In genomic region chr2:170175661-170176150, GRCm38 (mm10) we compare ENCODE assay signal across 8 mouse cellular contexts. TPM values are rescaled to one million over a fixed set of nuclear protein-coding genes. Genes with fewer than 3 reads are reported as not detected.
DNase-seq lines count a peak whose midpoint lies in the region; ATAC-seq and TF ChIP-seq lines count a peak whose summit lies in the region.
"Had no signal": no experiment of that assay in that cellular context is flagged by ENCODE, and none has a peak within 500 bp of the region (broad histone marks: within the 10 kb centered on the region; RNA-seq: fewer than 3 reads in every experiment).

No protein-coding gene starts in this region.

- no peak overlapping the region for H3K4me2 ChIP-seq in intestine, embryonic 14.5 days (ENCODE audit: low read length)
- H3K4me2 ChIP-seq in intestine, postnatal 0 days (replicated peaks; ENCODE audit: low read depth) = no peak overlapping the region
- peak overlapping the region; percentile 16 for H3K4me2 ChIP-seq in liver, embryonic 11.5 days

- no peak for TF ChIP-seq CTCF in intestine, postnatal 0 days (IDR thresholded peaks at IDR 0.05; ENCODE audit: low read depth)

- no peak for DNase-seq in intestine, embryonic 14.5 days (ENCODE audit: low spot score)
- DNase-seq in CD4-positive helper T cell, adult 2 months (ENCODE audit: low read depth, low spot score) = peak; percentile 66
- DNase-seq in MN1 (ENCODE audit: low spot score) = peak; percentile 76
- no peak for DNase-seq in liver, embryonic 11.5 days (ENCODE audit: low spot score)
- DNase-seq in embryo, embryonic 11 days = no peak
- no peak for DNase-seq in left cerebral cortex, postnatal 4 days
- DNase-seq: lung, postnatal 36 days had no signal

- H3K9ac ChIP-seq in intestine, embryonic 14.5 days (ENCODE audit: low read length) = no peak overlapping the region
- H3K9ac ChIP-seq in intestine, postnatal 0 days (ENCODE audit: low read depth, low read length) = no peak overlapping the region
- H3K9ac ChIP-seq in liver, embryonic 11.5 days (ENCODE audit: low read depth, low read length) = 0 out of 2 replicates have a peak overlapping the region, but pooled peaks have one; percentile 5

- no peaks in the 10 kb centered on the region for H3K9me3 ChIP-seq in intestine, embryonic 14.5 days (ENCODE audit: control insufficient read depth, low read length)
- no peaks in the 10 kb centered on the region for H3K9me3 ChIP-seq in intestine, postnatal 0 days (ENCODE audit: control insufficient read depth)
- no peaks in the 10 kb centered on the region for H3K9me3 ChIP-seq in liver, embryonic 11.5 days (ENCODE audit: control insufficient read depth, low read length)

- peaks cover 43% of the 10 kb centered on the region for H3K4me1 ChIP-seq in intestine, embryonic 14.5 days (replicated peaks; ENCODE audit: control insufficient read depth, insufficient read depth, low read length)
- peaks cover 16% of the 10 kb centered on the region for H3K4me1 ChIP-seq in intestine, postnatal 0 days (replicated peaks; ENCODE audit: control insufficient read depth, insufficient read depth, low read length)
- H3K4me1 ChIP-seq in liver, embryonic 11.5 days (replicated peaks; ENCODE audit: control insufficient read depth, insufficient read depth, low read length) = peaks cover 43% of the 10 kb centered on the region

- H3K27me3 ChIP-seq in intestine, embryonic 14.5 days (replicated peaks; ENCODE audit: control insufficient read depth, insufficient read depth, low read length) = no peaks in the 10 kb centered on the region
- no peaks in the 10 kb centered on the region for H3K27me3 ChIP-seq in intestine, postnatal 0 days (replicated peaks; ENCODE audit: control insufficient read depth, insufficient read depth, low read length)
- no peaks in the 10 kb centered on the region for H3K27me3 ChIP-seq in liver, embryonic 11.5 days (replicated peaks; ENCODE audit: control insufficient read depth, insufficient read depth, low read length)

- H3K27ac ChIP-seq in intestine, embryonic 14.5 days (ENCODE audit: low read depth) = peak overlapping the region; percentile 51; the same call in 1 of the 2 replicates
- H3K27ac ChIP-seq in intestine, postnatal 0 days (ENCODE audit: low read depth, low read length) = no peak overlapping the region
- peak overlapping the region; percentile 83 for H3K27ac ChIP-seq in liver, embryonic 11.5 days (ENCODE audit: low read depth, low read length)

- ATAC-seq in intestine, embryonic 14.5 days (replicated peaks; ENCODE audit: low FRiP score, low TSS enrichment, low read depth) = no peak
- no peak for ATAC-seq in intestine, postnatal 0 days
- peak; percentile 73 for ATAC-seq in liver, embryonic 11.5 days (replicated peaks; ENCODE audit: low FRiP score)

- no peaks in the 10 kb centered on the region for H3K36me3 ChIP-seq in intestine, embryonic 14.5 days (ENCODE audit: control insufficient read depth, insufficient read depth, low read length)
- no peaks in the 10 kb centered on the region for H3K36me3 ChIP-seq in intestine, postnatal 0 days (ENCODE audit: control insufficient read depth, insufficient read depth)
- no peaks in the 10 kb centered on the region for H3K36me3 ChIP-seq in liver, embryonic 11.5 days (ENCODE audit: control insufficient read depth, insufficient read depth, low read length)

- no peak overlapping the region for H3K4me3 ChIP-seq in intestine, embryonic 14.5 days (ENCODE audit: low read depth, low read length)
- H3K4me3 ChIP-seq in intestine, postnatal 0 days (ENCODE audit: low read depth, low read length) = no peak overlapping the region
- H3K4me3 ChIP-seq in liver, embryonic 11.5 days (ENCODE audit: low read depth, low read length) = no peak overlapping the region

- WGBS in intestine, embryonic 14.5 days = 33% methylated on average over 7 of the region's 7 CpGs
- WGBS in intestine, postnatal 0 days = 36% methylated on average over 7 of the region's 7 CpGs
- 27% methylated on average over 7 of the region's 7 CpGs for WGBS in liver, embryonic 11.5 days

- intact Hi-C loops in left cerebral cortex, postnatal 4 days (cut with DNase I) = no loop called here

RNA-seq across cellular contexts. Expression of gene Zfp217, which starts 27.8 kb away (rescaled TPM):
- 3.8 and 4.3 TPM in 2 replicates for polyA plus RNA-seq in intestine, embryonic 14.5 days (2014; fragmentation: Nextera tagmentation; extraction: Ambion mirVana)
- polyA plus RNA-seq in intestine, postnatal 0 days (2015; fragmentation: Nextera tagmentation; extraction: Ambion mirVana) = 2.2 TPM in 2 replicates
- 5.1 and 5.4 TPM in 2 replicates for polyA plus RNA-seq in liver, embryonic 11.5 days (2014; fragmentation: Nextera tagmentation; extraction: Ambion mirVana)
- 1 to 10 TPM; 3.8 to 4.0 TPM for total RNA-seq in left cerebral cortex, postnatal 4 days (2021)

Comparison
In these comparisons a context has a peak if more than half of its experiments do, and no peak if none do; other contexts are left out.
1. DNase-seq: peak in CD4-positive helper T cell, adult 2 months (single experiment) and MN1 (single experiment); none in intestine, embryonic 14.5 days (single experiment), liver, embryonic 11.5 days (single experiment), embryo, embryonic 11 days (single experiment) and left cerebral cortex, postnatal 4 days (single experiment).